Mouse (Mus musculus): ENCODE data around the gene Slc15a5. TPM values are rescaled to one million over a fixed set of nuclear protein-coding genes. Genes with fewer than 3 reads are reported as not detected.
A peak's percentile ranks its signal among the peaks of the same experiment; 100 is the strongest.

Slc15a5 gene
- polyA plus RNA-seq, 2 experiments, result not detected

DNA sequence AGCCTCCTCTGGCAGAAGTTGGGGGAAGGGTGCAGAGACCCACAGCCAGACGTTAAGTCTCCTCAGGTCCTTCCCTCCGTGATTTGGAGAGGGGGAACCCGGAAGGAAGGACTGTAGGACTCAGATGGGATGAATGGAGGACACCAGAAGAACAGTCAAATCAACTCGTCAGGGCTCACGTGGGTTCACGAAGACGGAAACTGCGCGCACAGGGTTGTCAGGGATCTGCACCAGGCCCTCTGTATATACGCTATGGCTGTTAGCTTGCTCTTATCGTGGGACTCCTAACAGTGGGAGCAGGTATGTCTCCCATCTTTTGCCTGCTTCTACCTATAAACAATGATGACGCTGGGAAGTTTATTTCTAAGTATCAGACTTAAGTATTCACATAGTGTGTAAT, 24.8 kb downstream of the Slc15a5 start:
- TF ChIP-seq EP300 (IDR thresholded peaks at IDR 0.05; ENCODE audit: low read depth) (no peak), CTCF (IDR thresholded peaks at IDR 0.05; ENCODE audit: low read depth) (no peak)
- Histone ChIP-seq H3K36me3 (replicated peaks; ENCODE audit: control insufficient read depth, insufficient read depth, low read depth) (no peaks in the 10 kb centered on the region), H3K4me3 (ENCODE audit: insufficient read depth in 1 of 2, low read depth in 2 of 2, low read length in 2 of 2) (no peak overlapping the region), H3K9me3 (ENCODE audit: control insufficient read depth, low read length) (no peaks in the 10 kb centered on the region), H3K4me2 (ENCODE audit: low read depth) (no peak overlapping the region), H3K27me3 (ENCODE audit: control insufficient read depth, insufficient read depth, low read length) (no peaks in the 10 kb centered on the region), H3K9ac (replicated peaks) (no peak overlapping the region), H3K4me1 (replicated peaks; ENCODE audit: control insufficient read depth in 2 of 2, insufficient read depth in 2 of 2, low read length in 1 of 2) (no peaks in the 10 kb centered on the region), H3K27ac (no peak overlapping the region)
- ATAC-seq (ENCODE audit: insufficient read depth), result no peak
- no peak for DNase-seq (ENCODE audit: low read depth in 3 of 3, low spot score in 3 of 3)
- 67% methylated on average over 12 of the region's 12 CpGs for WGBS (ENCODE audit: insufficient replicate concordance)

DNA sequence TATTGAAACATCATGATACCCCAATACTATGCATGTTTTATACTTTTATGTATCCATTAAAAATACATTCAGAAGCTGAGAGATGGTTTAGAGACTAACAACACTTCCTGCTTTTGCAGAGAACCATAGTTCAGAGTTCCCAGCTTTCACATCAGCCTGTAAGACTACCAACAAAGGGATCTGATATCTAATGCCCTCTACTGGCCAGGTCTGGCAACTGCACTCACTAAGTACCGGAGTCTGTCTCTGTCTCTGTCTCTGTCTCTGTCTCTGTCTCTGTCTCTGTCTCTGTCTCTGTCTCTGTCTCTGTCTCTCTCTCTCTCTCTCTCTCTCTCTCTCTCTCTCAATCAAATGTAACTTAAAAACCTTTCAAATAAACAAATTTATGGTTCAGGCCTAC, 25.6 kb downstream of the Slc15a5 start:
- H3K9ac ChIP-seq (replicated peaks), result no peak overlapping the region
- 46% methylated on average over 1 of the region's 1 CpGs for WGBS (ENCODE audit: insufficient replicate concordance)
- peak in 1 of 3 experiments; percentile 3 for DNase-seq (ENCODE audit: low read depth in 3 of 3, low spot score in 3 of 3)

DNA sequence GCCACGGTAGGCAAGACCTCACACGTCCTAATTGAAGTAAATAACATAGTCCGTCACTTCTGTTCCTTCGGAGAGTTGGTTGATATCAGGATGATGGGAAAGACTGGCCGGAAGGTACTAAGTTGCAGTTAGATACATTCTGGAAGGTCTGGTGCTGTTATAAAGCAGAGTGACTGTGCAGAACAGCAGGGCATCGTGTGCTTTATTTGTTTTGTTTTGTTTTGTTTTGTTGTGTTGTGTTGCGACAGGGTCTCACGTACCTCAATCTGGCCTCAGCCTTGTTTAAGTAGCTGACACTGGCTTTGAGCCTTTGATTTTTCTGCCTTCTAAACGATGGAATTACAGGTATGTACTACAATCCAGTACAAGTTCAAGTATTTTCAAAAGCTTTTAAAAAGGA, 26.0 kb downstream of the Slc15a5 start:
- TF ChIP-seq EP300 (IDR thresholded peaks at IDR 0.05; ENCODE audit: low read depth) (no peak), CTCF (IDR thresholded peaks at IDR 0.05; ENCODE audit: low read depth) (no peak)
- DNase-seq (ENCODE audit: low read depth in 3 of 3, low spot score in 3 of 3) (no peak), ATAC-seq (ENCODE audit: insufficient read depth) (no peak)
- WGBS (ENCODE audit: insufficient replicate concordance), result 61% methylated on average over 9 of the region's 9 CpGs
- no peak overlapping the region for H3K9ac ChIP-seq (replicated peaks)
- no peaks in the 10 kb centered on the region for H3K36me3 ChIP-seq (replicated peaks; ENCODE audit: control insufficient read depth, insufficient read depth, low read depth)
- H3K27ac ChIP-seq, result no peak overlapping the region
- no peaks in the 10 kb centered on the region for H3K9me3 ChIP-seq (ENCODE audit: control insufficient read depth, low read length)
- H3K4me3 ChIP-seq (ENCODE audit: insufficient read depth in 1 of 2, low read depth in 2 of 2, low read length in 2 of 2), result no peak overlapping the region
- no peaks in the 10 kb centered on the region for H3K27me3 ChIP-seq (ENCODE audit: control insufficient read depth, insufficient read depth, low read length)
- no peak overlapping the region for H3K4me2 ChIP-seq (ENCODE audit: low read depth)
- no peaks in the 10 kb centered on the region for H3K4me1 ChIP-seq (replicated peaks; ENCODE audit: control insufficient read depth in 2 of 2, insufficient read depth in 2 of 2, low read length in 1 of 2)

More for the DNA sequence above, 25.6 kb downstream of the Slc15a5 start:
- Histone ChIP-seq H3K27me3 (ENCODE audit: control insufficient read depth, insufficient read depth, low read length) (no peaks in the 10 kb centered on the region), H3K36me3 (replicated peaks; ENCODE audit: control insufficient read depth, insufficient read depth, low read depth) (no peaks in the 10 kb centered on the region), H3K4me2 (ENCODE audit: low read depth) (no peak overlapping the region), H3K4me3 (ENCODE audit: insufficient read depth in 1 of 2, low read depth in 2 of 2, low read length in 2 of 2) (no peak overlapping the region), H3K4me1 (replicated peaks; ENCODE audit: control insufficient read depth in 2 of 2, insufficient read depth in 2 of 2, low read length in 1 of 2) (no peaks in the 10 kb centered on the region), H3K9me3 (ENCODE audit: control insufficient read depth, low read length) (no peaks in the 10 kb centered on the region), H3K27ac (no peak overlapping the region)
- TF ChIP-seq EP300 (IDR thresholded peaks at IDR 0.05; ENCODE audit: low read depth) (no peak), CTCF (IDR thresholded peaks at IDR 0.05; ENCODE audit: low read depth) (peak; percentile 57)
- ATAC-seq (ENCODE audit: insufficient read depth), result no peak

DNA sequence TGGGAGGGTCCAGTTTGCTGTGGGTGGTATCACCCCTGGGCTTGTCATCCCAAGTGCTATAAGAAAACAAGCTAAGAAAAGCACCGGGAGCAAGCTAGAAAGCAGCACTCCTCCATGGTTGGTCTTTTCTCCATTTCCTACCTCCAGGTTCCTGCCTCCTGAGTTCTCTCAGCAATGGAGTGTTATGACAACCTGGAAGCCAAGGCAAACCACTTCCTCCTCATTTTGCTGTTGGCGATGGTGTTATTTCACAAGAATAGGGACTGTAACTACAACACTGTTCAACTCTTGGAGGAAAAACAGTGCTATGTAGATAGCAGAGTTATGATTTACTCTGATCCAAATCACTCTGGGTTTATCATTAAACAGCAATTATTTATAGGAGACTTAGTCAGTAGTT, 34.4 kb downstream of the Slc15a5 start:
- H3K4me2 ChIP-seq (ENCODE audit: low read depth), result no peak overlapping the region
- no peaks in the 10 kb centered on the region for H3K27me3 ChIP-seq (ENCODE audit: control insufficient read depth, insufficient read depth, low read length)
- H3K9me3 ChIP-seq (ENCODE audit: control insufficient read depth, low read length), result no peaks in the 10 kb centered on the region
- H3K36me3 ChIP-seq (replicated peaks; ENCODE audit: control insufficient read depth, insufficient read depth, low read depth), result no peaks in the 10 kb centered on the region
- H3K4me3 ChIP-seq (ENCODE audit: insufficient read depth in 1 of 2, low read depth in 2 of 2, low read length in 2 of 2), result no peak overlapping the region
- ATAC-seq (ENCODE audit: insufficient read depth) (no peak), DNase-seq (ENCODE audit: low read depth in 3 of 3, low spot score in 3 of 3) (no peak)
- no peak overlapping the region for H3K9ac ChIP-seq (replicated peaks)
- no peaks in the 10 kb centered on the region for H3K4me1 ChIP-seq (replicated peaks; ENCODE audit: control insufficient read depth in 2 of 2, insufficient read depth in 2 of 2, low read length in 1 of 2)
- H3K27ac ChIP-seq, result no peak overlapping the region
- WGBS (ENCODE audit: insufficient replicate concordance), result 47% methylated on average over 2 of the region's 2 CpGs
- TF ChIP-seq CTCF (IDR thresholded peaks at IDR 0.05; ENCODE audit: low read depth), result no peak
- no peak for TF ChIP-seq EP300 (IDR thresholded peaks at IDR 0.05; ENCODE audit: low read depth)

DNA sequence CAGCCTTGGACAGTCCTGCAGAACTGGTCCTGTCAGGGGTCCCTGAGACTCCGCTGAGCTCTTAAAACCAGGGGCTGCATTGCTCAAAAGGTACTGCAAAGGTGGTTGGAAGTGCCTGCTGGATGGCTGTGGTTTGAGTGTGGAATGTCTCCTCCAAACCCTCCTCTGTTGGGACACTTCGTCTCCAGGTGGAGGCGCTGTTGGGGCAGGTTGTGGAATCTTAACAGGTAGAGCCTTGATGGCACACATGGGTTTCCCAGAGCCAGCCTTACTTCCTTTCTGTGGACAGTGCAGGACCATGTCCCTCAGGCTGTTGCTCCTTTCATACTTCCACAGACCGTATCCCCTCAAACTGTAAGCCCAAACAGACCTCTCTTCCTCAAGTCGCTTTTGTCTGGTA, 36.8 kb downstream of the Slc15a5 start:
- Histone ChIP-seq H3K4me1 (replicated peaks; ENCODE audit: control insufficient read depth in 2 of 2, insufficient read depth in 2 of 2, low read length in 1 of 2) (no peaks in the 10 kb centered on the region), H3K4me3 (ENCODE audit: insufficient read depth in 1 of 2, low read depth in 2 of 2, low read length in 2 of 2) (no peak overlapping the region), H3K27me3 (ENCODE audit: control insufficient read depth, insufficient read depth, low read length) (no peaks in the 10 kb centered on the region), H3K36me3 (replicated peaks; ENCODE audit: control insufficient read depth, insufficient read depth, low read depth) (no peaks in the 10 kb centered on the region), H3K4me2 (ENCODE audit: low read depth) (no peak overlapping the region), H3K9me3 (ENCODE audit: control insufficient read depth, low read length) (no peaks in the 10 kb centered on the region), H3K27ac (no peak overlapping the region), H3K9ac (replicated peaks) (no peak overlapping the region)
- 67% methylated on average over 5 of the region's 5 CpGs for WGBS (ENCODE audit: insufficient replicate concordance)
- ATAC-seq (ENCODE audit: insufficient read depth) (no peak), DNase-seq (ENCODE audit: low read depth in 3 of 3, low spot score in 3 of 3) (no peak)
- TF ChIP-seq EP300 (IDR thresholded peaks at IDR 0.05; ENCODE audit: low read depth) (no peak), CTCF (IDR thresholded peaks at IDR 0.05; ENCODE audit: low read depth) (no peak)
